Mouse (Mus musculus): ENCODE results near the gene Arglu1. TPM values are rescaled to one million over a fixed set of nuclear protein-coding genes. Genes with fewer than 3 reads are reported as not detected.

Arglu1 gene
- polyA plus RNA-seq, 1 experiment: 39.8 TPM

DNA sequence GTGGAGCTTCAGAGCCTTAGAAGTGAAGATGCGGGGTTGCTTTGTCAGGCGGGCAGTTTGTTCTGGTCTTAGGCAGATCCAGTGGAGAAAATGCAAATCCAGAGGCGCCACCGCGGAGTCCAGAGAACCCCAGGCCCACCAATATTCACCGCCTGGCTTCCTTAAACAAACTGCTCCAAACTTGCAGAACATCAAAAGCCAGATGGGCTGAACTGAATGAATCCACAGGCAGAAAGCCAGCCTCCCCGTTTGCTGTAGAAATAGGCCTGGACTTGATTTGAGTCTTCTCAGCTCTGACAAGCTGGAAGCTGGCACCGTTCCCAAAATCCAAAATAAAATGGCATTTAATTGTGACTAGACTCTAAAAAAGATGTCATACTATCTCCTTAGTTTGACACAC, 40.4 kb downstream of the Arglu1 start:
- Histone ChIP-seq H3K27ac (replicated peaks; ENCODE audit: low read depth, low read length) (no peak overlapping the region), H3K4me1 (ENCODE audit: control insufficient read depth, insufficient read depth, insufficient read length, low read length) (peaks cover 13% of the 10 kb centered on the region), H3K4me3 (ENCODE audit: insufficient read depth, low read depth, low read length) (no peak overlapping the region)

DNA sequence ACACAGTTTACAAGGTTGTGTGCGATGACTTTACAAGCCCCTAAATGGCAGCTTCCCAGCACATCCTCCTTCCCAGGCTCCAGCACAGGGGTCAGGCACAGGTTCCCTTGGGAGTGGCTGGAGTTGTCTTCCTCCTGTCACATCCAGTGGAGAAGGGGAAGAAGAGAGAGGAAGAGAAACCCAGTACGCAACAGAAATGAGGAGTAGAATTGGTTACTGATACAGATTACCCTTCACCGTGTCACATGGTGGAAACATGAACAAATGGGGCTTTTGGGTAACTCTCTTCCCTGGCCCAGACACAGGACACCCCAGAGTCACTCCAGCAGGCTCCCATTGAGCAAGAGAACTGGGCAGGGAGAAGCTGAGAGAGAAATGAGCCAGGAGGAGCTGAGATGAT, 40.8 kb downstream of the Arglu1 start:
- H3K27ac ChIP-seq (replicated peaks; ENCODE audit: low read depth, low read length): no peak overlapping the region
- peaks cover 13% of the 10 kb centered on the region for H3K4me1 ChIP-seq (ENCODE audit: control insufficient read depth, insufficient read depth, insufficient read length, low read length)
- no peak overlapping the region for H3K4me3 ChIP-seq (ENCODE audit: insufficient read depth, low read depth, low read length)

DNA sequence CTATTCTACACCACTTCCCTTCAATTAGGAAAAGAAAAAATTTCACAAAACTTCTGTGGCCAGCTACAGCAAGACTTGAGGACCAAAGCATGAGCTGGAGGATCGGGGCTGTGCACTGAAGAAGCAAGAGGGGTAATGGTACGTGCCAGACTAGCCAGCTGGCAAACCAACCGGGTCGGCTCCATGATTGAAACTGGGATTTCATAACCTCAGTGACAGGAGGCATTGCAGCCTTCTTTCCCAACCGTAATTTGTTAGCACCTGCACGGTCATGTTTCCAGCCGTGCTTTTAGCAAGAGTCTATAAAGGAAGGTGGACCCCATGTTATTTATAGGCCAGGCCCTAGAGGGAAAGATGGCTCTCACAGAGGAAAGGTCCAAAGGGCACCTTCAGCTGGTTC, 41.6 kb downstream of the Arglu1 start:
- H3K27ac ChIP-seq (replicated peaks; ENCODE audit: low read depth, low read length): no peak overlapping the region
- H3K4me3 ChIP-seq (ENCODE audit: insufficient read depth, low read depth, low read length): no peak overlapping the region
- peaks cover 16% of the 10 kb centered on the region for H3K4me1 ChIP-seq (ENCODE audit: control insufficient read depth, insufficient read depth, insufficient read length, low read length)

DNA sequence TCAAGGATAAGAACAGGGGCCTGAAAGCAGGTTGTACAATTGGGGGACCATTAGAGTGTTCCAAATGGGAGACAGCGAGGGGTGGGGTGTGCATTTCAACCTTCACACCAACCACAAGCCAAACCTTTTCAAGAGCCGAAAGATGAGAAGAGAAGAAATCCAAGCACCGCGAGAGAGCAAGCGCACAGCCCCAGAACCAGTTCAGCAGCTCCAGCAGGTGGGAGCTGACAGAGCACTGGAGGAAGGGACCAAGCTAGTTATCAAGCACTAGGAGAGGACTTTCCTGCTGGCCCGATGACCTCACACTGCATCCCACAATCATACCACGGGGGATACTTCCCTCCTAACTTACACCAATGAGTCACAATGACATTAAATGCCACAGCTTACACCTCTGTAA, 42.5 kb downstream of the Arglu1 start:
- H3K27ac ChIP-seq (replicated peaks; ENCODE audit: low read depth, low read length): no peak overlapping the region
- H3K4me3 ChIP-seq (ENCODE audit: insufficient read depth, low read depth, low read length): no peak overlapping the region

DNA sequence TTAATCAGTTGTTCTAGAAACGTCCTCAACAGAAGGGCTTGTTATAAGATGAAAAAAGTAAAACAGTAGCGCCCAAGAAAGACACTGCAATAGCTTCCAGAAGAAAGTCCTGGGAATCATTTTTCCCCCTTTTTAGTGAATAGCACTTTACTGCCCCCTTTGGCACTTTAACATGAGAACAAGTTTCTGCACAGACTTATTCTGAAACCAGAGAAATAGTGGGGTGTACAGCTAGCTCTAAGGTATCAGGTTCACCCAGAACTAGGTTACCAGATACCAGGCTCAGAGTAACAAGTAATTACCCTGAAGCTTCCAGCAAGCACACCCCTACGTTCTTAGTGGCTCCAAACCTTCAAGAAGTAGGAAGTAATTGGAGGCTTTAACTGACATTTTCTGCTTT, 43.0 kb downstream of the Arglu1 start:
- H3K4me3 ChIP-seq (ENCODE audit: insufficient read depth, low read depth, low read length): no peak overlapping the region
- no peak overlapping the region for H3K27ac ChIP-seq (replicated peaks; ENCODE audit: low read depth, low read length)
- peaks cover 18% of the 10 kb centered on the region for H3K4me1 ChIP-seq (ENCODE audit: control insufficient read depth, insufficient read depth, insufficient read length, low read length)

More for the DNA sequence above, 42.5 kb downstream of the Arglu1 start:
- peaks cover 18% of the 10 kb centered on the region for H3K4me1 ChIP-seq (ENCODE audit: control insufficient read depth, insufficient read depth, insufficient read length, low read length)

DNA sequence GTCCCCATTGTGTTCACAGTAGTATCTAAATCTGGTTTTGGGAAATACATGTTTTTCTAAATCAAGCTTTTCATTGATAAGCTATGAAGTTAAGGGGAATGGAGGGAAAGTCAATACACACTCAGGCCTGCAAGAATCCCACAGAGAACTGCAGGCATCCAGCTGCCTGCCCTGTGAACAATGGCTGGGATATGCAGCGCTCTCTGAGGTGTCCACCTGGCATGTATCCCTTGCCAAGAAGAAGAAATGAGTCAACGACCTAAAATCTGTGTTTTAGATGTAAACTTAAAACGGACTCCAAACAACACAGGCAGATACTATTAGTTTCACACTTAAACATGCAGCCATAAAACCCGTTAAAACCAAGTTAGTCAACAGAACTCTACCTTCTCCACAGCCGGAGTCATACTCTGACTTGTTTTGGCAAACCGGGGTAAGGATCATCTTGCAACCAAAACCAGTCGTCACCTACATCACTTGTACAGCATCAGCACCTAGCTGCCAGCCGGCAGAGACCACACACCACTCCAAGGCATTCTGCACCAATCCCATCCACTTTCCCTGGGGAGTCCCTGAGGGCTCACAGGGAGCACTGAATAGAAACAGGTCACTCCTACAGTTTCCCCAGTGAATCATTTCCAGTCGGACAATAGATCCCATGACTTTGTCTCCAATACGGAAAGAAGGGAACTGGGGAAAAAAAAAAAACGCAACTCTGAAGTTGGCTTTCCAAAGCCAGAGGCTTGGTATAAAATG, 46.0 kb downstream of the Arglu1 start:
- no peak overlapping the region for H3K27ac ChIP-seq (replicated peaks; ENCODE audit: low read depth, low read length)
- peaks cover 12% of the 10 kb centered on the region for H3K4me1 ChIP-seq (ENCODE audit: control insufficient read depth, insufficient read depth, insufficient read length, low read length)
- no peak overlapping the region for H3K4me3 ChIP-seq (ENCODE audit: insufficient read depth, low read depth, low read length)

DNA sequence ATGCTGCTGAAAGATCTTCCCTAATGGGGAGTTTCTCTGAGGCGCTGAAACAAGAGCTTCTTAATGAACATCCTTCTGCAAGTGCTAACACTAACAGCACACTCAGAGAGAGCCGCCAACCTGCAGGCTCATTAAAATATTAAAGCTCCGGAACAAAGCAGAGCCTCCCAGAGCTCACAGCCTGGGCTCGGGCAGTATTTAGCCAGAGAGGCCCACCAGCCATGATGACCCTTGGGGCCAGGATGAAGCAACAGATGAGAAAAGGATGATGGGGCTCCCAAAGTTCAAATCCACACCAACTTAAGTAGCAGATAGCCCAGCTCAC, 50.1 kb downstream of the Arglu1 start:
- no peak overlapping the region for H3K4me3 ChIP-seq (ENCODE audit: insufficient read depth, low read depth, low read length)
- no peak overlapping the region for H3K27ac ChIP-seq (replicated peaks; ENCODE audit: low read depth, low read length)
- peaks cover 13% of the 10 kb centered on the region; the same call in 1 of the 2 replicates for H3K4me1 ChIP-seq (ENCODE audit: control insufficient read depth, insufficient read depth, insufficient read length, low read length)

DNA sequence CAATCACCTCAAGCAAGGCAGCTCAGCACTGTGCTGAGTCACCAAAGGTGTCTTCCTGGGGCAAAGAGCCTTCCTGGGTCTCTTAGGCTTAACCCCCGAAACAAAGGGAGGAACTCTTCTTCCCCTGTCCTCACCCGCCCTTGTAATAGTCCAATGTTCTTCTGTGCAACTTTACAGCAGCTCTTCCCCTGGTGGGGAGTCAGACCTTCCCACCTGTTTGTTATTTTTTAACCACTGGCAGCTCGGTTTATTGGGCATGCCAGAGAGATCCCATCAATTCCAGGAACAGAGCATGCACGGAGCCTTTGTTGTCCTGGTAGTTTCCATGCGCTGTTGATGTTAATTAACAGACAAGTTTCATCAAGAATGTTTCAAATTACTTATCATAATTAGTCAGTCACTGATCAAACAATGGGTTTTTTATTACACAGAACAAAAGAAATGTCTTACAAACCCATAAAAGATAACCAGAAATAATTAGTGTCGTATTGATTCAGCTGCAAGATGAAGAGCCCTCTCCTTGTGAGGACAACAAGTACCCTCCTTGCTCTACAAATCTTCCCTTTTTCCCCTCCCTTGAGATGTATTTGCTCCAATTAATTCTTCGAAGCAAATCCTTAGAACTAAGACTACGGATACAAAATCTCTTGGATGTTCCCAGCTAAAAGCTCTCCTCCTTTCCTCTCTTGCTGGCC, 50.6 kb downstream of the Arglu1 start:
- no peak overlapping the region for H3K27ac ChIP-seq (replicated peaks; ENCODE audit: low read depth, low read length)
- H3K4me3 ChIP-seq (ENCODE audit: insufficient read depth, low read depth, low read length): no peak overlapping the region
- peaks cover 13% of the 10 kb centered on the region; the same call in 1 of the 2 replicates for H3K4me1 ChIP-seq (ENCODE audit: control insufficient read depth, insufficient read depth, insufficient read length, low read length)

DNA sequence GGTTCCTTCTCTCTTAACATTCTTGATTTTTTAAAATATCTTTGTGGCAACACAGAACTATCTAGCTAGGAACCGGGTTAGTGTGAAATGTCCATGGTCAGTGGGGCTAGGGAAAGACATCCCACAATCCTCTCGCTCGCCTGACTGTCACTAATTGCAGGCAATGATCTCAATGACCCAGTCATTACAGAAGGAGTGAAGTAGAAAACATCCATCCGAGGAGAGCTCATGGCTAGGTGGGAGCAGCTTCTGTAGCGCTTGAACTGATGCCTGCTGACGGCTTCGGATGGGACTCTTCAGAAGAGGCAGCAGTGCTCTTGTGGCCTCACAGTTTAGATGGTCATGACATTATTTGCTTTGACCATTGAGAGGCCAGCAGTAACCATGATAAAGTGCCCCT, 58.9 kb downstream of the Arglu1 start:
- peaks cover 14% of the 10 kb centered on the region for H3K4me1 ChIP-seq (ENCODE audit: control insufficient read depth, insufficient read depth, insufficient read length, low read length)
- H3K4me3 ChIP-seq (ENCODE audit: insufficient read depth, low read depth, low read length): no peak overlapping the region
- H3K27ac ChIP-seq (replicated peaks; ENCODE audit: low read depth, low read length): no peak overlapping the region

DNA sequence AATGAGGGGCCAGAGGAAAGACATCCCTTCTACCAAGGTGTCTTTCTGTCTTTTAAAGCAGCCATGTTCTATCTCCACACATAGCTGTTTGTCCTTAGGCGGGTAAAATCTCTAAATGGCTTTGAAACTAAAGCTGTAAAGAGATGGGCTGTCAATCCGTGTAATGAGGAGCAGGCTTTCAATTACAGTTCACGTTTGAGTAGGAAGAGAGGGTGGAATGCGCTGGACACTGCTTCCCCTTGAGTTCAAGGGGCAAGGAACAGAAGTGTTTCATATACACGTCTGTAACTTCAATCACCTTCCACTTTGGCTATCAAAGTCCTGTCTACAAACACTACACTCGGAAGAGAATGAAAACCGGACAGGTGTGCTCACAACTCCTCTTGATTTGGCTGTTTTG, 66.3 kb downstream of the Arglu1 start:
- H3K27ac ChIP-seq (replicated peaks; ENCODE audit: low read depth, low read length): 0 out of 2 replicates have a peak overlapping the region, but pooled peaks have one; percentile 3
- H3K4me3 ChIP-seq (ENCODE audit: insufficient read depth, low read depth, low read length): no peak overlapping the region

DNA sequence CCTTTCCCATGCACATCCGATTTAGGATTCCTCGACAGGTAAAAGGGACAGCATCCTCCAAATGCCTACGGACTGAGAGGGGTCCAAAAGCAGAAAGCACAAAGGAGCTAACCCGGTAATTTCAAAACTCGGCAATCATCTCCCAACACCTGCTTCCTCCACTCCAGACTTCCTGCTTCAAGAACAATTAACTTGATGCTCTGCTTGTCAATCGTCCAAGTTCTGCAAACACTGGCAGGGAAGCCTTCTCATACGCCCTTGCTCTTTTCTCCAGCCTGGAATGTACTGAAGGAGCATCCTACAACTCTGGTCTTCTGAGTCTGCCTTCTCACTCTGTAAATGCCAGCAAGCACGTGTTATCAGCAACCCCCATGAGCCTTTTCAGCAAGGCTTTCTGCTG, 66.8 kb downstream of the Arglu1 start:
- H3K4me3 ChIP-seq (ENCODE audit: insufficient read depth, low read depth, low read length): no peak overlapping the region
- no peaks in the 10 kb centered on the region; the same call in none of the 2 replicates for H3K4me1 ChIP-seq (ENCODE audit: control insufficient read depth, insufficient read depth, insufficient read length, low read length)
- no peak overlapping the region for H3K27ac ChIP-seq (replicated peaks; ENCODE audit: low read depth, low read length)

More for the DNA sequence above, 66.3 kb downstream of the Arglu1 start:
- no peaks in the 10 kb centered on the region; the same call in none of the 2 replicates for H3K4me1 ChIP-seq (ENCODE audit: control insufficient read depth, insufficient read depth, insufficient read length, low read length)

DNA sequence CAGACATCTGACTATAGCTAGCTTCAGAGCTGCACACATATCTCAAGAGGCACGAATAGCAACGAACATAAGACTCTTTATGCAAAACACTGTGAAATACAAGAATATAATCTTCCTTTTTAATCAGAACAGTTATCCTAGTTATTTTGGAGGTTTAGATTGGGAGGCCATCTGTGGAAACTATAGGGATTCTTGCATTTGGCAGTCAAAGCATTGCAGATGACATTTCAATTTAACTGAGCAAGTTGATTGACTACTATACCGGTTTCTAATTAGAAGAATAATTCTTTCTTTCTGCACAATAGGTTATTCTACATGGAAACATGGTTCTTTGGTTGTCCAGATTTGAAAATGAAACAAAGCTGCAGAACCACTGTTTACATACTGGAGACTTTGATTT, 67.8 kb downstream of the Arglu1 start:
- H3K27ac ChIP-seq (replicated peaks; ENCODE audit: low read depth, low read length): no peak overlapping the region
- H3K4me3 ChIP-seq (ENCODE audit: insufficient read depth, low read depth, low read length): no peak overlapping the region
- H3K4me1 ChIP-seq (ENCODE audit: control insufficient read depth, insufficient read depth, insufficient read length, low read length): no peaks in the 10 kb centered on the region

DNA sequence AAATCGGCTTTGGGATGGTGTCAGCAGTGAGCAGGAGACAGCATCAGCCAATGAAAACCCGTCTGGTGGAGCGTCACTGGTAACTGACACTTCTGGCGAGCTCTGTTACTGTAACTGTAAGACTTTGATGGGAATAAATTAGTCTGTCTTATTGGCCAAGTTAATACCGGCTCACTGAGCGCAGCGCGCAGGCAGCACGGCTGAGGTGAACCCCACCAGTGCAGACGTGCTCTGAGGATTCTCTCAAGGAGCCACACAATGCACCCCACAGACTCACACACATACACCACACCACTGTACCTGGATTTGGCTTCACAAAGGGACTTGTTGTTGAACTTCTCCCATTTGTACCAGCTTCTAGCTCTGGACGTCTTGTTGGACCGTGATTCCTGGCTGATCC, 68.3 kb downstream of the Arglu1 start:
- no peak overlapping the region for H3K4me3 ChIP-seq (ENCODE audit: insufficient read depth, low read depth, low read length)
- H3K27ac ChIP-seq (replicated peaks; ENCODE audit: low read depth, low read length): no peak overlapping the region
- no peaks in the 10 kb centered on the region for H3K4me1 ChIP-seq (ENCODE audit: control insufficient read depth, insufficient read depth, insufficient read length, low read length)

DNA sequence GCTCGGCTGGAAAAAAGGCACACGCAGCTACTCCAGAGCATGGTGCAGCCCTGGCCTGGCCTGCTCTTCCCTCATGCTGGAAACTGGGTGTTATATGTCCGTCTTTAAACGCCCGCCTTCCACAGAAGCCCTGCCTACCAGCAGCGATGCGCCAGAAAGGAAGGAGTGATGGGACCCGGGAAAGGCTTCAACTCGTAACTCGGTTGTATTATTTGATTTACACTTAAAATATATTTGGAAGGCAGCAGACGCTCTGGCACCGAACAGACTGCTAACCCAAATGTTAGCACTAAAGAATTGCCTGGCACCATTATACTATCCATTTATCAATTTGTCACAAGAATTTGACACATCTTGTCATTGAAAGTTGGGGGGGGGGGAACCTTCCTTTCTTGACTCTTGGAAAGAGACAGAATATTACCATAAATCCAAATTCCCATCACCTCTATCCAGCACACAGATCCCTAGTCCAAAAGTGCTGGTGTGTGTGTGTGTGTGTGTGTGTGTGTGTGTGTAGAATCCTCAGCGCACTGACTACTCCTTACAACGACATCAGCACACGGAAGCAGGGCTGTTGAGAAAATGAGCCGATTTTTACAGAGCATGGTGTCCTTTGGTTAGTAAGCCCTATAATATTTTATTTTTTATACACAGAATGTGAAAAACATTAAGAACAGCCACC, 68.9 kb downstream of the Arglu1 start:
- Histone ChIP-seq H3K27ac (replicated peaks; ENCODE audit: low read depth, low read length) (no peak overlapping the region), H3K4me1 (ENCODE audit: control insufficient read depth, insufficient read depth, insufficient read length, low read length) (no peaks in the 10 kb centered on the region), H3K4me3 (ENCODE audit: insufficient read depth, low read depth, low read length) (no peak overlapping the region)

DNA sequence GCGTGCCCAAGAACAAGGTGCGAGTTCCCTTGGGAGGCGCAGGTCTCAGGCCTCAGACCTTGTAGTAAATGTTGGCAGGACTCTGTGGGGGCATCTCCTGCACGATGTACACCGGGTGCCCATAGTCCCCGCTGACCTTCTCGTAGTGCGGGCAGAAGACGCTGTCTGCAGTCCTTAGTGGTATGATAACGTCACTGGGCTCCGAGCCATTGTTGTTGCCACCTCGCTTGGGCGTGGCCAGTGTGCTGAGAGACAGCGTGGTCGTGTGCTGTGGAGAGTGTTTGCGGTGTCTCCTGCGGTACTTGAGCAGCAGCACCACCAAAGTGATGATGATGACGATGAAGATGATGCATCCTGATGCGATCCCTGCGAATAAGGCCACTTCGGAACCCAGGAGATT, 69.8 kb downstream of the Arglu1 start:
- no peak overlapping the region for H3K27ac ChIP-seq (replicated peaks; ENCODE audit: low read depth, low read length)
- no peaks in the 10 kb centered on the region for H3K4me1 ChIP-seq (ENCODE audit: control insufficient read depth, insufficient read depth, insufficient read length, low read length)
- no peak overlapping the region for H3K4me3 ChIP-seq (ENCODE audit: insufficient read depth, low read depth, low read length)

Measured in brown adipose tissue, adult 24 weeks (tissue).